ENCODE assay signal across 9 mouse cellular contexts in genomic region chr15:98799396-98799795, GRCm38 (mm10). TPM values are rescaled to one million over a fixed set of nuclear protein-coding genes. Genes with fewer than 3 reads are reported as not detected.
DNase-seq lines count a peak whose midpoint lies in the region; ATAC-seq and TF ChIP-seq lines count a peak whose summit lies in the region.
"Had no signal": no experiment of that assay in that cellular context is flagged by ENCODE, and none has a peak within 500 bp of the region (broad histone marks: within the 10 kb centered on the region; RNA-seq: fewer than 3 reads in every experiment).

No protein-coding gene starts in this region.

- no peak overlapping the region for H3K9ac ChIP-seq in hindbrain, embryonic 14.5 days
- no peak overlapping the region for H3K9ac ChIP-seq in hindbrain, embryonic 12.5 days
- H3K9ac ChIP-seq in stomach, postnatal 0 days (ENCODE audit: low read length), result no peak overlapping the region
- H3K9ac ChIP-seq: embryonic facial prominence, embryonic 15.5 days had no signal

- no peak overlapping the region for H3K27ac ChIP-seq in hindbrain, embryonic 14.5 days
- no peak overlapping the region for H3K27ac ChIP-seq in hindbrain, embryonic 12.5 days
- no peak overlapping the region for H3K27ac ChIP-seq in stomach, postnatal 0 days (replicated peaks)
- H3K27ac ChIP-seq: embryonic facial prominence, embryonic 15.5 days had no signal

- peak; percentile 87 for TF ChIP-seq CTCF in stomach, postnatal 0 days (IDR thresholded peaks at IDR 0.05; ENCODE audit: low read depth)

- no peak overlapping the region for H3K4me3 ChIP-seq in hindbrain, embryonic 14.5 days (replicated peaks; ENCODE audit: low read length)
- H3K4me3 ChIP-seq in hindbrain, embryonic 12.5 days, result no peak overlapping the region
- H3K4me3 ChIP-seq in stomach, postnatal 0 days (ENCODE audit: low read depth, low read length), result no peak overlapping the region
- H3K4me3 ChIP-seq: embryonic facial prominence, embryonic 15.5 days had no signal

- peaks cover 8% of the 10 kb centered on the region for H3K4me1 ChIP-seq in hindbrain, embryonic 14.5 days (replicated peaks; ENCODE audit: control insufficient read depth, insufficient read depth, low read length)
- peaks cover 36% of the 10 kb centered on the region for H3K4me1 ChIP-seq in hindbrain, embryonic 12.5 days
- H3K4me1 ChIP-seq in stomach, postnatal 0 days (replicated peaks; ENCODE audit: control insufficient read depth, insufficient read depth), result no peaks in the 10 kb centered on the region

- no peaks in the 10 kb centered on the region for H3K9me3 ChIP-seq in hindbrain, embryonic 14.5 days (ENCODE audit: control insufficient read depth, low read length)
- no peaks in the 10 kb centered on the region for H3K9me3 ChIP-seq in hindbrain, embryonic 12.5 days (replicated peaks)
- no peaks in the 10 kb centered on the region for H3K9me3 ChIP-seq in stomach, postnatal 0 days (ENCODE audit: control insufficient read depth, low read length)
- H3K9me3 ChIP-seq: embryonic facial prominence, embryonic 15.5 days had no signal

- 11% methylated on average over 12 of the region's 12 CpGs for WGBS in hindbrain, embryonic 14.5 days
- WGBS in hindbrain, embryonic 12.5 days, result 10% methylated on average over 12 of the region's 12 CpGs
- 10% methylated on average over 12 of the region's 12 CpGs for WGBS in stomach, postnatal 0 days

- ATAC-seq in hindbrain, embryonic 14.5 days (ENCODE audit: low FRiP score), result no peak
- no peak for ATAC-seq in hindbrain, embryonic 12.5 days (ENCODE audit: low FRiP score)
- ATAC-seq in stomach, postnatal 0 days (ENCODE audit: low FRiP score, low TSS enrichment), result no peak

- peak; percentile 88 for DNase-seq in hindbrain, embryonic 14.5 days (ENCODE audit: low spot score)
- DNase-seq in ZHBTc4 (ENCODE audit: low read depth, low spot score), result peak; percentile 84
- peak; percentile 84 to 87 for DNase-seq in cerebellum, postnatal 36 days
- DNase-seq in heart, postnatal 36 days, result peak; percentile 78 to 89
- peak; percentile 71 to 76 for DNase-seq in left cerebral cortex, postnatal 36 days (ENCODE audit: low spot score in 2 of 2)
- DNase-seq in naive thymus-derived CD4-positive, alpha-beta T cell, adult 2 months (ENCODE audit: low read depth), result peak; percentile 84
- peak; percentile 83 for DNase-seq in stomach, postnatal 0 days (ENCODE audit: low spot score)

- intact Hi-C loops in heart, postnatal 36 days (cut with DNase I), result loop anchor here (2.0 kb wide), 1 partner anchor 135 kb away; no protein-coding TSS in a partner anchor
- intact Hi-C loops in left cerebral cortex, postnatal 36 days (cut with DNase I), result loop anchor here (5.0 kb wide), 1 partner anchor 37 kb away; the partner anchor contains the start of gene Arf3

- no peak overlapping the region for H3K4me2 ChIP-seq in hindbrain, embryonic 14.5 days (replicated peaks)
- no peak overlapping the region for H3K4me2 ChIP-seq in hindbrain, embryonic 12.5 days (replicated peaks)
- no peak overlapping the region for H3K4me2 ChIP-seq in stomach, postnatal 0 days (replicated peaks; ENCODE audit: low read depth)
- H3K4me2 ChIP-seq: embryonic facial prominence, embryonic 15.5 days had no signal

- H3K36me3 ChIP-seq in hindbrain, embryonic 14.5 days (replicated peaks; ENCODE audit: control insufficient read depth, insufficient read depth), result no peaks in the 10 kb centered on the region
- no peaks in the 10 kb centered on the region for H3K36me3 ChIP-seq in hindbrain, embryonic 12.5 days
- H3K36me3 ChIP-seq in stomach, postnatal 0 days (ENCODE audit: control insufficient read depth, insufficient read depth, low read length), result no peaks in the 10 kb centered on the region
- H3K36me3 ChIP-seq: embryonic facial prominence, embryonic 15.5 days had no signal

- H3K27me3 ChIP-seq in hindbrain, embryonic 14.5 days (ENCODE audit: control insufficient read depth, insufficient read depth, low read length), result peaks cover 97% of the 10 kb centered on the region
- peaks cover 100% of the 10 kb centered on the region for H3K27me3 ChIP-seq in hindbrain, embryonic 12.5 days
- H3K27me3 ChIP-seq in stomach, postnatal 0 days (ENCODE audit: control insufficient read depth, insufficient read depth, low read length), result peaks cover 22% of the 10 kb centered on the region

- TF ChIP-seq EP300 in stomach, postnatal 0 days (optimal IDR thresholded peaks at IDR 0.05), result no peak

RNA-seq across cellular contexts. Expression of gene Wnt1, which starts 9.7 kb away (rescaled TPM):
- polyA plus RNA-seq in hindbrain, embryonic 14.5 days (2014; fragmentation: Nextera tagmentation; extraction: Ambion mirVana), result 1.9 and 2.1 TPM in 2 replicates
- polyA plus RNA-seq in hindbrain, embryonic 12.5 days (2016; fragmentation: Nextera tagmentation; extraction: Ambion mirVana), result 8.4 and 8.6 TPM in 2 replicates
- not detected for total RNA-seq in heart, postnatal 36 days (2021)
- total RNA-seq in left cerebral cortex, postnatal 36 days (2021), result not detected
- polyA plus RNA-seq in stomach, postnatal 0 days (2015; fragmentation: Nextera tagmentation; extraction: Ambion mirVana), result not detected in 2 replicates
- polyA plus RNA-seq: embryonic facial prominence, embryonic 15.5 days had no signal

RNA-seq across cellular contexts. Expression of gene Ddn, which starts 9.9 kb away (rescaled TPM):
- polyA plus RNA-seq in hindbrain, embryonic 14.5 days (2014; fragmentation: Nextera tagmentation; extraction: Ambion mirVana), result 0.59 and 0.64 TPM in 2 replicates
- polyA plus RNA-seq in hindbrain, embryonic 12.5 days (2016; fragmentation: Nextera tagmentation; extraction: Ambion mirVana), result 0.56 and 0.65 TPM in 2 replicates
- total RNA-seq in heart, postnatal 36 days (2021), result under 1 TPM; 0.22 to 0.35 TPM
- 100 to 1,000 TPM; 827 to 848 TPM for total RNA-seq in left cerebral cortex, postnatal 36 days (2021)
- polyA plus RNA-seq in stomach, postnatal 0 days (2015; fragmentation: Nextera tagmentation; extraction: Ambion mirVana), result 0.02 TPM in 1 of 2 replicates, not detected in the other

RNA-seq across cellular contexts. Expression of gene Wnt10b, which starts 21.4 kb away (rescaled TPM):
- not detected in 2 replicates for polyA plus RNA-seq in hindbrain, embryonic 14.5 days (2014; fragmentation: Nextera tagmentation; extraction: Ambion mirVana)
- polyA plus RNA-seq in hindbrain, embryonic 12.5 days (2016; fragmentation: Nextera tagmentation; extraction: Ambion mirVana), result 0.59 and 0.91 TPM in 2 replicates
- under 1 TPM; 0.27 to 0.33 TPM for total RNA-seq in heart, postnatal 36 days (2021)
- 1 to 10 TPM in 1 of 2 experiments, under 1 TPM in 1; 0.59 to 1.1 TPM for total RNA-seq in left cerebral cortex, postnatal 36 days (2021)
- polyA plus RNA-seq in stomach, postnatal 0 days (2015; fragmentation: Nextera tagmentation; extraction: Ambion mirVana), result 0.11 TPM in 1 of 2 replicates, not detected in the other

RNA-seq across cellular contexts. Expression of gene Prkag1, which starts 31.9 kb away (rescaled TPM):
- polyA plus RNA-seq in hindbrain, embryonic 14.5 days (2014; fragmentation: Nextera tagmentation; extraction: Ambion mirVana), result 59.0 and 65.3 TPM in 2 replicates
- 71.0 and 78.9 TPM in 2 replicates for polyA plus RNA-seq in hindbrain, embryonic 12.5 days (2016; fragmentation: Nextera tagmentation; extraction: Ambion mirVana)
- total RNA-seq in heart, postnatal 36 days (2021), result 100 to 1,000 TPM in 1 of 2 experiments, 10 to 100 TPM in 1; 99.8 to 112 TPM
- 10 to 100 TPM; 49.1 to 50.0 TPM for total RNA-seq in left cerebral cortex, postnatal 36 days (2021)
- polyA plus RNA-seq in stomach, postnatal 0 days (2015; fragmentation: Nextera tagmentation; extraction: Ambion mirVana), result 56.2 TPM in 2 replicates

RNA-seq across cellular contexts. Expression of gene Arf3, which starts 36.4 kb away (rescaled TPM):
- polyA plus RNA-seq in hindbrain, embryonic 14.5 days (2014; fragmentation: Nextera tagmentation; extraction: Ambion mirVana), result 77.2 and 84.7 TPM in 2 replicates
- 65.1 and 65.2 TPM in 2 replicates for polyA plus RNA-seq in hindbrain, embryonic 12.5 days (2016; fragmentation: Nextera tagmentation; extraction: Ambion mirVana)
- total RNA-seq in heart, postnatal 36 days (2021), result 10 to 100 TPM; 20.8 to 20.9 TPM
- 100 to 1,000 TPM; 721 to 734 TPM for total RNA-seq in left cerebral cortex, postnatal 36 days (2021)
- 29.5 and 33.1 TPM in 2 replicates for polyA plus RNA-seq in stomach, postnatal 0 days (2015; fragmentation: Nextera tagmentation; extraction: Ambion mirVana)
